Mouse (Mus musculus) adrenal gland, postnatal 14 days (tissue): ENCODE results near the gene Bsdc1. TPM values are rescaled to one million over a fixed set of nuclear protein-coding genes. Genes with fewer than 3 reads are reported as not detected.
"Not testable (repeated sequence)": the region's sequence is repeated elsewhere in the genome, so short reads cannot be mapped to it uniquely, and the experiment has no call there.

Source experiments
- DNase-seq: peaks from one replicate; pipeline ENCODE4 v3.0.0; 2021; ENCODE audit warnings: mixed read lengths
- total RNA-seq: library from RNA; stranded (reverse); gene quantifications from 2 replicates; pipeline ENCODE4 v1.2.3, GENCODE M21; 2021

Gene Bsdc1
- total RNA-seq, 1 experiment from 2014 or later = 55.7 TPM

GRCm38 (mm10) chr4:129513086-129513767, 51.8 kb downstream of the Bsdc1 start, which contains the start of gene Marcksl1:
Marcksl1 (plus strand) TSS chr4:129513581.
- peak; percentile 94 for DNase-seq

- DNase-seq = no peak
Measured at GRCm38 (mm10) chr4:129513891-129514290, 52.5 kb downstream of the Bsdc1 start.

GRCm38 (mm10) chr4:129514300-129514898, 53.0 kb downstream of the Bsdc1 start:
- DNase-seq = peak; percentile 87

- DNase-seq = no peak
Measured at GRCm38 (mm10) chr4:129516925-129517324, 55.5 kb downstream of the Bsdc1 start.

GRCm38 (mm10) chr4:129518519-129518918, 57.1 kb downstream of the Bsdc1 start:
- no peak for DNase-seq

GRCm38 (mm10) chr4:129525338-129525737, 64.0 kb downstream of the Bsdc1 start:
- DNase-seq = no peak

GRCm38 (mm10) chr4:129525889-129526288, 64.5 kb downstream of the Bsdc1 start:
- no peak for DNase-seq

- not testable (repeated sequence) for DNase-seq
Measured at GRCm38 (mm10) chr4:129528901-129529300, 67.5 kb downstream of the Bsdc1 start.

Other genes starting within 250 kb of the Bsdc1 start
- gene C77080, start 200.2 kb upstream of the Bsdc1 start, total RNA-seq = 14.5 and 16.5 TPM in 2 replicates
- gene Sync, start 174.0 kb upstream of the Bsdc1 start, total RNA-seq = 1.7 and 2.5 TPM in 2 replicates
- gene Rbbp4, start 126.2 kb upstream of the Bsdc1 start, total RNA-seq = 122 and 139 TPM in 2 replicates
- 42.2 and 46.4 TPM in 2 replicates for gene Zbtb8os, start 125.9 kb upstream of the Bsdc1 start, total RNA-seq
- 8.1 and 9.0 TPM in 2 replicates for gene Zbtb8a, start 83.5 kb upstream of the Bsdc1 start, total RNA-seq
- gene Zbtb8b, start 20.7 kb upstream of the Bsdc1 start, total RNA-seq = 0.15 and 0.30 TPM in 2 replicates
- gene Tssk3, start 29.4 kb downstream of the Bsdc1 start, total RNA-seq = not detected in 2 replicates
- not detected in 2 replicates for gene Fam229a, start 29.6 kb downstream of the Bsdc1 start, total RNA-seq
- gene Marcksl1, start 52.0 kb downstream of the Bsdc1 start, total RNA-seq = 78.9 and 81.4 TPM in 2 replicates
- gene Hdac1, start 81.1 kb downstream of the Bsdc1 start, total RNA-seq = 55.7 and 59.5 TPM in 2 replicates
- 5.0 and 26.2 TPM in 2 replicates for gene Lck, start 112.1 kb downstream of the Bsdc1 start, total RNA-seq
- gene Fam167b, start 117.0 kb downstream of the Bsdc1 start, total RNA-seq = 30.6 and 32.3 TPM in 2 replicates
- gene Eif3i, start 139.1 kb downstream of the Bsdc1 start, total RNA-seq = 175 and 187 TPM in 2 replicates
- 82.6 and 89.8 TPM in 2 replicates for gene Tmem234, start 139.1 kb downstream of the Bsdc1 start, total RNA-seq
- 0.75 and 1.4 TPM in 2 replicates for gene Dcdc2b, start 152.7 kb downstream of the Bsdc1 start, total RNA-seq
- 26.7 and 34.9 TPM in 2 replicates for gene Iqcc, start 157.5 kb downstream of the Bsdc1 start, total RNA-seq
- gene Ccdc28b, start 162.4 kb downstream of the Bsdc1 start, total RNA-seq = 56.7 and 67.4 TPM in 2 replicates
- 61.2 and 64.9 TPM in 2 replicates for gene Txlna, start 179.5 kb downstream of the Bsdc1 start, total RNA-seq
- 80.6 and 81.7 TPM in 2 replicates for gene Kpna6, start 211.2 kb downstream of the Bsdc1 start, total RNA-seq
- gene Tmem39b, start 235.3 kb downstream of the Bsdc1 start, total RNA-seq = 11.6 and 12.9 TPM in 2 replicates